Mouse (Mus musculus) activated CD4-positive, CD25-positive, alpha-beta regulatory T cell, adult 4 months (primary cell): ENCODE data around the gene Usp44. TPM values are rescaled to one million over a fixed set of nuclear protein-coding genes. Genes with fewer than 3 reads are reported as not detected.

Source experiments
- ATAC-seq: one replicate; pipeline ENCODE4 v1.8.0; 2017
- polyA plus RNA-seq, 2 experiments: library from polyadenylated mRNA; unstranded; fragments of 100-300 nt; shearing (Covaris generic); gene quantifications; one replicate each; pipeline ENCODE4 v1.2.1; 2017

Gene Usp44
- polyA plus RNA-seq, 2 experiments from 2014 or later = 0.17 TPM; not detected in 1

DNA sequence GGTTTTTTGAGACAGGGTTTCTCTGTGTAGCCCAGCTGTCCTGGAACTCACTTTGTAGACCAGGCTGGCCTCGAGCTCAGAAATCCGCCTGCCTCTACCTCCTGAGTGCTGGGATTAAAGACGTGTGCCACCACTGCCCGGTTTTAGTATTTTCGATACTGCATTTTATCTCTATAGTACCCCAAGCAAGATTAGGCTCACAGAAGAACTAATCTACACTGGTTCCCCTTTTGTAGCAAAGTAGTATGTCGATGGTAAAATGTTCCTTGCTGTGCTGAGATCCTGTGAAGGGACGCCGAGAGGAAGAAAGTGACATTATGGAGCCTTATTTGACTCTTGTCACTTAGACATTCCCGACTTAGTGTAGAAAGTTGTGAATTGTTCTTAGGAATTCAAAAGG lies 23.8 kb downstream of the Usp44 start:
- ATAC-seq = no peak

DNA sequence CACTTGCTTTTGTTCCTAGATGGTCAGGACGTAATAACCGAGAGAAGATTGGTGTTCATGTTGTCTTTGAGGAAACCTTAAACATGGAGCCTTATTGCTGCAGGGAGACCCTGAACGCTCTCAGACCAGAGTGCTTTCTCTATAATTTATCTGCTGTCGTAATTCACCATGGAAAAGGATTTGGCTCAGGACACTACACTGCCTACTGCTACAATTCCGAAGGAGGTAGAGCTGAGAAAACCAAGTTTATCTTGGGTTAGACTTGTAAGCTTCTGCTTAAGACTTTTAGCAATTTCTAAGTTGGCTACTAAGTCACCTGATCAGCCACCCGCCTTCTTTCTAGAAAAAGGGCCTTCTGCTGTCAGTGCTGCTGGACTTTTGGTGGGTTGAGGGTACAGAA lies 24.7 kb downstream of the Usp44 start:
- ATAC-seq = no peak

DNA sequence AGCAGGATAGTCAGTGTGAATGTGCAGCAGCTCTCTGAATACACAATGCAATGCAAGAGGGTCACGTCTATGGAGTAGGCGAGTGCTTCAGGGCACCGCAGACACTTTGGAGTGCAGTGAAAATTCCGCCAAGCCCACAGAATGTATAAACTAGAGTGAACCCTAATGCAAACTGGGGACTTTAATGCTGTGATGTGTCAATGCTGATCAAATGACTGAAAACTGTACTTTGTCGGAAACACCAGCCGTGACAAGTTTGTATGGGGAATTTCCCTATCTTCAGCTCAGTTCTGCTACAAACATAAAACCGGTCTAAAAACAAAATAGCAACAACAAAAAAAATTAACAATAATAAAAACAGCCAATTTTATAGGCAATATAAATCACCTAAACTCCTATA lies 37.0 kb downstream of the Usp44 start:
- ATAC-seq = peak; percentile 84

DNA sequence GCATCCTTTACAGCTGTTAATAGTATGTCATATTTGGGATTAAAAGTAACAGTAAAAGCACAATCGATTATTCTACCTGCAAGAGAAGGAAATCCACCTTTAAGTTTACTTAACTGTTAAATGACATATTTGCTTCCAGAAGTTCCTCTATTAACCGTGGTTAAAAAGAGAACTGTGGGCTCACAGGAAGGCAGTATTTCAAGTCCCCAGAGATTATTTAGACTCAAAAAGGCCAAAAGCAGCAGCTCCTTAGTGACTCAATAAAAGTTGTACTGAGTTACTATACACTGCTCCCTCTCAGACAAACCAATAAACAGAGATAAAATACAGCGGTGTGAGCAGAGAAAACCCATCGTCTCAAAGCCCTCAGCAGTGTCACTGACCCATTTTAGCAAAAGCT lies 37.5 kb downstream of the Usp44 start:
- ATAC-seq = no peak

DNA sequence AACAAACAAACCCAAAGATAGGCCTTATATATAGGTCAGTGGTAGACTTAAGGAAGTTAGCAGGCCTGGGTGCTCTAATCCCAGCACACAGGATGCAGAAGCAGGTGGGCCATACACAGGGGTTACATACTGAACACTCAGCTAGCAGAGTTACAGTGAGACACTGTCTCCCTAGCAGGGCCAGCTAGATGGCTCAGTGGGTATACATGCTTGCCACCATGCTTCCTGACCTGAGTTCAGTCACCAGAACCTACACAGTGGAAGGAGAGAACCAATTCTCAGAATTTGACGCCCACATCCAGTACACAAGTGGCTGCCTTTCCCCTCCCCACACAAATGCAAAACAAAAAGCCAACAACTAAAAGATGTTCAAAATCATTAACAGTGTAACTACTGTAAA lies 45.4 kb downstream of the Usp44 start:
- peak; percentile 69 for ATAC-seq

GRCm38 (mm10) chr10:93878732-93879131 lies 47.4 kb downstream of the Usp44 start:
- ATAC-seq = no peak

DNA sequence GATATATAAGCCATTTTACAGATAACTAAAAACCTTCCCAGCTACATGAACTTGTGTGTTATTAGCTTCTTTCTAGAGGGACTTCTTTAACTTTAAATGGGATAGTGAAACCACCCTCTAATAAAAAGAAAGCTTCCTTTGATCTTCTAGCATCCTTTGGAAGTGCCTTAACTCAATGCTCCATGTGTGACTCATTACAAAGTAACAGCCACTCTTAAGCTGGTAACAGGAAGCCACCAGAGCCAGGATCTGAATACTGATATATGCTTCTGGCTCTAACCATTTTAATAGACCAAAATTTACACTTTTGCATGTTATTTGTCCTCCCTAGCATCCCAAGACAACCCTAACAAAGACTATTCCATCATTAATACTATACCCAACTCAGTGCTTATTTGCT lies 50.6 kb downstream of the Usp44 start:
- ATAC-seq = peak; percentile 64

GRCm38 (mm10) chr10:93882738-93883364 lies 51.5 kb downstream of the Usp44 start:
- ATAC-seq = no peak

DNA sequence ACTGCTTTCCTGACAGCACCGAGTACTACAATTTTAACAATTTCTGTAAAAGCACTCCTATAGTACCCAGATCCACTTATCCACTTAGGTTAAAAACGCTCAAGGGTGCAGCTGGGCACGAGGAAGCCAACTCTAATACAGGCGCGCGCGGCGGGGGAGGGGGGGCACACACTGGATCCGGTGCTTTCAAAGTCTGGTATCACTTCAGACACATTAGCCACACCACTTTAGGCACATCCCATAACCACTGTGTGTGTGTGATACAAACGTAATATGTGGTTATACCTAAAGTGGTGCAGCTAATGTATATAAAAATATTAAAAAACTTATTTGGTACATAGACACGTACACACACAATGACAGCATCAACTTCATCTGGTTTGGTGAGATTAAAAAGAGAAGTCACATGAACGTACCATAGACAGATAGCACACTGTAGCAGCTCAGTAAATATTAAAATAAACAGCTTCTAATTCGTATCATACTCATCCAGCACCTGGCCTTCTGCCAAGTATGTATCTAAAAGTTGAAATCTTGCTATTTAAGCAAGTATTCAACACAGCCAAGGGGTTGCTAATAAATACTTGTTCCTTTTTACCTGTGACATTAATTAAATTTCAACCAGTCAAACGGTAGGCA lies 54.6 kb downstream of the Usp44 start:
- ATAC-seq = no peak

GRCm38 (mm10) chr10:93888590-93888934 lies 57.2 kb downstream of the Usp44 start:
- no peak for ATAC-seq

- peak; percentile 37 for ATAC-seq
Observed at GRCm38 (mm10) chr10:93888935-93889578, 57.7 kb downstream of the Usp44 start.

DNA sequence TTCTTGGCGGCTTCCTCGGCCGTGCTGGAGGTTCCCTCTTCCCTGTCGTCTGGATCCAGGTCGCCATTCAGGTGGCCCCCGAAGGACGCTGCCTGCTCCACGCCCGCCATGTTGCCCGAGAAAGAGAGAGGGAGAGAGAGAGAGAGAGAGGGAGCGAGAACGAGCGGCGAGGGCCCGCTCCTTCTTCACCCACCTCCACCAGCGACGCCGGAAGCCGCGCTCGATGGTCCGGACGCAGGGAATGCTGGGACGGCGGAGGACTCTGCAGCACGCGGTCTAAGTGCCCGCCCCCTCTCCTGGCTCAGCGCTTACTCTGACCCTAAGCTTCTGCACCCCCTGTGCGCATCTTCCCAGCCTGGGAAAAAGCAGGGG lies 58.2 kb downstream of the Usp44 start:
- ATAC-seq = peak; percentile 93

GRCm38 (mm10) chr10:93889976-93890375 lies 58.6 kb downstream of the Usp44 start:
- peak; percentile 15 for ATAC-seq

DNA sequence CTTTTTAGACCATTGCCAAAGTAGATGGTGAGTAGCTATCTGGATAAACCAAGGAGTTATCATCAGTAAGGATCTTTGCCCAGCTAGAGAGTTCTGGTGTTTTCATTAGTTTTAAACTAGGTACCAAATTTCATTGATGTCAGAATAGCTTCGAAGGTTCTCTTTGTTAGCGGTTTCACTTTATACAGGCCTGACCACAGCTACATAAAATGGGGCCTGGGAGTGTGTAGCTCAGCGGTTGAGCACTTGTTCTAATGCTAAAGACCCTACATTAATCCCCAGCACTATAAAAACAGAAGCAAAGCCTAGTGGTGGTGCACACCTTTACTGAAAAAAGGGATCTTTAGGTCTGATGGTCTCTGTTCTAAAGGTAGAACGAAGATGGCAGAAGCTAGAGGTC lies 59.2 kb downstream of the Usp44 start:
- ATAC-seq = no peak

- no peak for ATAC-seq
Observed at GRCm38 (mm10) chr10:93891031-93891430, 59.7 kb downstream of the Usp44 start.

DNA sequence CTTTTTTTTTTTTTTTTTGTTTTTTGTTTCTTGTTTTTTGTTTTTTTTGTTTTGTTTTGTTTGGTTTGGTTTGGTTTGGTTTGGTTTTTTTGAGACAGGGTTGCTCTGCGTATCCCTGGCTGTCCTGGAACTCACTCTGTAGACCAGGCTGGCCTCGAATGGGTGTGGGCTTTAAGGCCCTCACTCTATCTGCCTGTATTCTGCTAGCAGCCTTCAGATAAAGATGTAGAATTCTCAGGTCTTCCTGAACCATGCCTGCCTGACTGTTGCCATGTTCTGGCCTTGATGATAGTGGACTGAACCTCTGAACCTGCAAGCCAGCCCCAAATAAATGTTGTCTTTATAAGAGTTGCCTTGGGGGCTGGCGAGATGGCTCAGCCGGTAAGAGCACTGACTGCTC lies 61.2 kb downstream of the Usp44 start:
- ATAC-seq = no peak

DNA sequence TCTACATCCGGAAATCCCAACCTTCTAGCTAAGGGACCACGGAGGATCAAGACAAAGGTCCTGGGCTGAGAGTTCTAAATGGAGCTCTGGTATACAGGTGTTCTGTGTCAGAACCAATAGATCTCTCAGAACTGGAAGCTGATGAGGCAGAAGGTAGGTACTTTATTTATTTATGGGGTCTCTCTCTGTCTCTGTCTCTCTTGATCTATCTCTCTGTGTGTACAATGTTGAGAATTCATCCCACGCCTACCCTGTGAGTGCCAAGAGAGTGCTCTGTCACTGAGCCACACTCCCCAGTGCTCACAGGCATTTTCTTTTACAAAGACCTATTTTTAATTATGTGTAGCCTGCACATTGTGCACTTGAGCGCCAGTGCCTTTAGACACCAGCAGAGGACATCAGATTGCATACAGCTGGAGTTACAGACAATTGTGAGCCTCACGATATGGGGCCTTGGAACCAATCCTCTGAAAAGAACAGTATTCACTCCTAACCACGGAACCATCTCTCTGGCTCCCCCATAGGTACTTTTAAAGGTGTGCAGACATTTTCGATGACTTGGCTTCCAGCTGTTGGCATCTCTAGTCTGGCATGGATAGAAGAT lies 65.8 kb downstream of the Usp44 start, which contains the start of gene Metap2:
Metap2 (minus strand) TSS at position 51 of the 604 bp plus-strand sequence.
- no peak for ATAC-seq

- ATAC-seq = no peak
Observed at GRCm38 (mm10) chr10:93899303-93899702, 67.9 kb downstream of the Usp44 start.

DNA sequence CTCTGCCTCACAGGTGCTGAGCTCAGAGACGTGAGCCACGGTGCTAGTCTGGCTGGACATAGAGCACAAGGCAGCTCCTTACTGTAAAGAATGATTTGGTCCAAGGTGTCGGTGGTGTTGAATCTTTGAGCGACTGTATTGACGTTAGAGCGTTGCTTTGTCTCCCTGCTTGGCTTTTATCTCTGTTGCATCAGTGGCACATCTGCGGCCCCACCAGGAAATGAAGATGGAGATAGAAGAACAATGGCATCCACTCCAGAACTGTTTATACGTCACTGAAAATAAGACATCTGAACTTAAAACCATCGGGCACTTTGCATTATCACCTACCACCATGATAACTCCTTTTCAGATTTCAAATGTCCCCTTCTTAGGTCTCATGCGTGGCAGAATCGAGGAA lies 68.6 kb downstream of the Usp44 start:
- ATAC-seq = no peak

DNA sequence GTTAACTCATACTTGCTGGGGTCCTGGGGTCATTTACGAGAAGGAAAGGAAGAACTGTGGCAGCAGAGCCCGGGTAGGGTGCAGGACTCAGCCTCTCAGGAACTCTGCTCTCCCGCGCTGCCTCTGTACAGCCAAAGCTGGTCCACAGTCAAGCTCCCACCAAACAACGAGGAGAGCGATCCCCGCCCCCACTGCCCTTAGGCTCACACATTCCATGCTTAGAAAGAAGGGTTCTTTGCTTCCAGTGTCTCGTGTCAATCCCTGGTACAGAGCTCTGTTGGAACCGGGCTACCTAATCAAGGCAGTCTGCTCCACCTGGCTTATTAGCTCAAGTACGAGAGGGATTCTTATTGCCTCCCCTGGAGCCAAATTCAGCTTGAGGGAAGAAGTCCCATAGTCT lies 76.0 kb downstream of the Usp44 start:
- no peak for ATAC-seq
